Mouse (Mus musculus) lung, adult 2 months (tissue): Measurements from ENCODE around the gene BC029722. TPM values are rescaled to one million over a fixed set of nuclear protein-coding genes. Genes with fewer than 3 reads are reported as not detected.
A peak's percentile ranks its signal among the peaks of the same experiment; 100 is the strongest.
"Not testable (repeated sequence)": the region's sequence is repeated elsewhere in the genome, so short reads cannot be mapped to it uniquely, and the experiment has no call there.

ENCODE experiments used
- DNase-seq: peaks from one replicate; pipeline ENCODE4 v3.0.0; 2022
- H3K4me1 ChIP-seq: fragments of 200-500 bp; 2 replicates; pipeline ENCODE4 v1.6.1; 2011; ENCODE audit warnings: low read length; ENCODE audit not compliant: control insufficient read depth, insufficient read depth
- H3K4me3 ChIP-seq: fragments of 200-500 bp; replicated peaks from 2 replicates; pipeline ENCODE3; 2011; ENCODE audit warnings: low read depth, mild to moderate bottlenecking, control low read depth, low read length; ENCODE audit errors: extremely low read depth
- CTCF ChIP-seq: fragments of 200-500 bp; IDR thresholded peaks from 2 replicates; pipeline ENCODE4 v1.5.1; 2011; ENCODE audit warnings: mild to moderate bottlenecking, low read length, control low read depth; ENCODE audit not compliant: insufficient read depth
- POLR2A ChIP-seq: fragments of 200-500 bp; IDR thresholded peaks from 2 replicates; pipeline ENCODE4 v1.6.1; 2011; ENCODE audit warnings: low read depth, mild to moderate bottlenecking, control low read depth, low read length, borderline replicate concordance; ENCODE audit errors: extremely low read depth
- WGBS: fragments of 180-500 bp; shearing (Covaris S2); methylation state at CpG from one replicate; pipeline ENCODE4 v1.1.7; 2018; 5-methylcytosine and 5-hydroxymethylcytosine counted together
- polyA plus RNA-seq: library from polyadenylated mRNA; depleted of rRNA; stranded (reverse); fragments of >200 nt; gene quantifications from 2 replicates; pipeline ENCODE4 v1.2.3, GENCODE M21; 2012

BC029722 gene
- polyA plus RNA-seq, 1 experiment: 57.4 TPM

DNA sequence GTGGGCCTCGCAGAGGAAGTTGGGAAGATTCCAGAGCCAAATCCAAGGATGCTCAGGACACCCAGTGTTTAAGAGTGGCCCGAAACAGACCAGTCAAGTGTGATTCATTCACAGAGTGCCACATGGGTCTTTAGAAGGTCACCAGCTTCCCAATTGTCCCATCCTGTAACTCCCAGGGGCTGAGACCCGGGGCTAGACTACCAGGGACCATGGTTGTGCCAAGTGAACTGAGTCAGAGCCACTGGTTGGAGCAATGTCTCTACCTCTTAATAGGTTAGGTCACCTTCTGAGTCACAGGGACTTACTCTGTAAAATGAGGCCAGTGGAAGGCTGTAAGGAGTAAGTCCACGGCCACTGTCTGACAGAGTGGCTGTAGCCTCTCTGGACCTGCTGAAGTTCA, 19.7 kb upstream of the BC029722 start:
- DNase-seq: no peak
- WGBS: 81% methylated on average over 4 of the region's 4 CpGs
- TF ChIP-seq CTCF (no peak), POLR2A (no peak)
- Histone ChIP-seq H3K4me3 (no peak overlapping the region), H3K4me1 (no peaks in the 10 kb centered on the region)

DNA sequence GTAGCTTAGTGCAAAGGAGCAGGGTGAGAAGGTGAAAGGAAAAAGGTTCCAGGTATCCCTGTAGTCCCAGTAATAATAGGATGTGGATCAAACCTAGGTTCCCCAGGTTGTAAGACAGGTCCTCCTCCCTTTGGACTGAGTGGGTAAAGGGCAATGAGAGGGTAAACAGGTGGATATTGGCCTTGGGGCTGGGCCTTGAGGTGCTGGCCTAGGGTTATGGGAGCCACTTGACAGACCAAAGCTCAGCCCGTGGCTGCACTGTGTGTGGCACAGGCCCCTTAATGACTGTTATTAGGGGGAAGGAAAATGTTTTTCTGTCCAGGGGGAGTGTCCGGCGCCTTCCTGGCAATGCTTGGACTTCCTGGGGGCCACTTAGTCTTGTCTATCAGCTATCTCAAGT, 18.7 kb upstream of the BC029722 start:
- Histone ChIP-seq H3K4me3 (no peak overlapping the region), H3K4me1 (no peaks in the 10 kb centered on the region)
- TF ChIP-seq CTCF: no peak
- TF ChIP-seq POLR2A: no peak
- 60% methylated on average over 3 of the region's 3 CpGs for WGBS
- no peak for DNase-seq

DNA sequence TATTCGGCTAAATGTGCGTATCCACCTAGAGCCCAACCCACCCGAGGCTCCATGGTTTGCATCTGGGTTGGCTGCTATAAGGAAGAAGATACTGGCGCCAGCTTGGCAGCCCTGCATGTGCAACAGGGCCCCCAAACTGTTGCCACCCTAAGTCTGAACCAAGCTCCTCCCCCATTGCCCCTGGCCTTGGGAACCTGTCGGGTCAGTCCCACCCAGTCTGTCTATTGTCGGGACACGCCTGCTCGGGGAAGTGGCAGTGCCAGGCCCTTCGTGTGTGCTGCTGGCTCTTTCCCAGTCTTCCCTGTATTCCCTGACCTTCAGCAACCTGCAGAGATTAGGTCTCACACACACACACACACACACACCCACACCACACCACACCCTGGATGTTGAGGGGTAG, 15.5 kb upstream of the BC029722 start, which contains the start of gene Fam83c:
TSS of gene Fam83c (minus strand) at position 123 of the 400 bp plus-strand sequence.
- 56% methylated on average over 9 of the region's 9 CpGs for WGBS
- TF ChIP-seq POLR2A (no peak), CTCF (no peak)
- Histone ChIP-seq H3K4me1 (no peaks in the 10 kb centered on the region), H3K4me3 (no peak within 1 kb of the TSS)
- DNase-seq: no peak

DNA sequence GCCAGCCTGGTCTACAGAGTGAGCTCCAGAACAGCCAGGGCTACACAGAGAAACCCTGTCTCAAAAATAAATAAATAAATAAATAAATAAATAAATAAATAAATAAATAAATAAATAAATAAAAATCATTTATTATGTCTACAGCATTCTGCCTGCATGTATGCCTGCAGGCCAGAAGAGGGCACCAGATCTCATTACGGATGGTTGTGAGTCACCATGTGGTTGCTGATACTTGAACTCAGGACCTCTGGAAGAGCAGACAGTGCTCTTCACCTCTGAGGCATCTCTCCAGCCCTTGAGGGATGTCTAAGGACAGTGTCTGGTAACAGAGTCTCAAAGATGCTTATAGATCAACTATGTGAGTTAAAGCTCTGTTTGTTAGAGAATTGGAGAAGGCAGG, 12.9 kb upstream of the BC029722 start:
- H3K4me1 ChIP-seq, DNase-seq, H3K4me3 ChIP-seq: not testable (repeated sequence)
- WGBS: 61% methylated on average over 1 of the region's 1 CpGs
- peak; percentile 20; the same call in 1 of the 2 replicates for TF ChIP-seq CTCF

DNA sequence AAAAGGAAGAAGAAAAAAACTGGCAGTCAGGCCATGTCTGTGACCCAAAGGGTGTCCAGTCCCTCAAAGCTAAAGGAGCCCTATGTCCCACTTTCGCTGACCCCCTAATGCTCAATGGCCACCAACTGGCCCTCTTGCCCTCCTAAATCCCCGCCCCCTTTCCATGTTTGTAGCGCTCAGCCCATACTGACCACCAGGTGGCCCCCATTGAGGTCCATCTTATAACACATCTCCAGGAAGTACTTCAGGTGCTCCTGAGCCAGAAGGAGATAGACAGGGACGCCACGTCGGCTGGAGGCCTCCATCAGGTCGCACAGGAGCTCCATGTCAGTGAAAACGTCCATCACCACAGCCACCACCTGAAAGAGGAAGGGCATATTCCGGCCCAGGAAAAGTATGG, 12.1 kb upstream of the BC029722 start:
- H3K4me1 ChIP-seq: 0 out of 2 replicates have a peak, but pooled peaks cover 2% of the 10 kb centered on the region
- 44% methylated on average over 9 of the region's 9 CpGs for WGBS
- DNase-seq: no peak

DNA sequence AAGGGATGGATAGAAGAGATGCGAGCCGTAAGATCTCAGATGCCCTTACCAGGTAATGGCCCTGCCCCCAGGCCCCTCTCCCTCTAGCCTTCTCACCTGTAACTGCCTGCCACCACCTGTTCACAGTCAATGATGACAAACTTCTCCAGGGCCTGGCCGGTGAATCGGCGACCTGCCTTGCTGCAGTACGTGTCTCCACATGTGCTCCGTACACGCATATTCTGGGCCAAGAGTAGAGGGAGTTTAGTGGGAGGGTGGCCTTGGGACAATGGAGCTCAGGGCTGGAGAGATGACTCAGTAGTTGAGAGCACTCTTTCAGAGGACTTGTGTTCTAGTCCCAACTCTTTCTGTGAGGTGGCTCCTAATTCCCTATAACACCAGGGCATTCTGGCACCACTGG, 11.6 kb upstream of the BC029722 start:
- TF ChIP-seq CTCF: no peak
- TF ChIP-seq POLR2A: no peak
- WGBS: 88% methylated on average over 8 of the region's 8 CpGs

More for the DNA sequence above, 12.1 kb upstream of the BC029722 start:
- TF ChIP-seq CTCF: no peak
- H3K4me3 ChIP-seq: no peak overlapping the region

DNA sequence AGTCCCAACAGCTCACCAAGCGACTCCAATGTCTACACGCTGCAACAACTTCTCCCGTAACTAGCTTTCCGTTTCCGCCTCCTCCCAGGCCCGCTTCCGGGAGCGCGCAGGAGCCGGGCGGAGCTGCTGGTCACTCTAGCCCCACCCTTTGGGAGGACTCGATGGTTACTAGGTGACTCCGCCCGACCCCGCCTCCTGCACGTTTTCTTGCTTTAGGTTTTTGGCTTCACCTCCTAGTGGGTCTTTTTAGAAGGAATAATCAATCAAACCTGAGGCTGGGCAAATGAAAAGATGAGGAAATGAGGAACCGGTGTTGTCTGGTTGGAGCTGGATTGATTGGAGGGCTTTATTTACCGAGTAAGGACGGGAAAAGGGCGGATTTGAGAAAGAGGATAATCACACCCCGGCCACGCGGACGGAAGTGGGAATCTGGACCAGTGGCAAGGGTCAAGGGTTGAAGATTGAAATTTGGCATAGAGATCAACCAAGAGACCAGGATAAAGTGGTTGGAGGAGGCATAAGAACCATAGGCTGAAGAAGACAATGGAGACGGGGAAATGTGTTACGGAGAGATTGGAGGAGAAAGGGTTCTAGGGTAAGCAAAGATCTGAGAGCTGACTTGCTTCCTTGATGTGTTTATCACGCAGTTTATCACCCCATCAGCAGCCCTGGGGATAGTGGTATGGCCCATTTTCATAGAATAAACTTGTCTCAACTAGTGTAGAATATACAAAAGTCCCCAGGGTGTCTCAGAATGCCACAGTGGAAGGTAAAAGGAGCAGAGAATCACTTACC, 7.6 kb upstream of the BC029722 start, which contains the start of gene Eif6:
TSS of gene Eif6 (minus strand) at position 296 of the 795 bp plus-strand sequence.
- peak; percentile 80; the same call in 1 of the 2 replicates for TF ChIP-seq POLR2A
- TF ChIP-seq CTCF: no peak
- H3K4me3 ChIP-seq: peak within 1 kb of the TSS; percentile 87
- DNase-seq: peak; percentile 80
- WGBS: 1% methylated on average over 27 of the region's 27 CpGs
- peaks cover 6% of the 10 kb centered on the region; the same call in 1 of the 2 replicates for H3K4me1 ChIP-seq

More for the DNA sequence above, 11.6 kb upstream of the BC029722 start:
- H3K4me3 ChIP-seq: no peak overlapping the region
- peaks cover 3% of the 10 kb centered on the region; the same call in 1 of the 2 replicates for H3K4me1 ChIP-seq
- no peak for DNase-seq

DNA sequence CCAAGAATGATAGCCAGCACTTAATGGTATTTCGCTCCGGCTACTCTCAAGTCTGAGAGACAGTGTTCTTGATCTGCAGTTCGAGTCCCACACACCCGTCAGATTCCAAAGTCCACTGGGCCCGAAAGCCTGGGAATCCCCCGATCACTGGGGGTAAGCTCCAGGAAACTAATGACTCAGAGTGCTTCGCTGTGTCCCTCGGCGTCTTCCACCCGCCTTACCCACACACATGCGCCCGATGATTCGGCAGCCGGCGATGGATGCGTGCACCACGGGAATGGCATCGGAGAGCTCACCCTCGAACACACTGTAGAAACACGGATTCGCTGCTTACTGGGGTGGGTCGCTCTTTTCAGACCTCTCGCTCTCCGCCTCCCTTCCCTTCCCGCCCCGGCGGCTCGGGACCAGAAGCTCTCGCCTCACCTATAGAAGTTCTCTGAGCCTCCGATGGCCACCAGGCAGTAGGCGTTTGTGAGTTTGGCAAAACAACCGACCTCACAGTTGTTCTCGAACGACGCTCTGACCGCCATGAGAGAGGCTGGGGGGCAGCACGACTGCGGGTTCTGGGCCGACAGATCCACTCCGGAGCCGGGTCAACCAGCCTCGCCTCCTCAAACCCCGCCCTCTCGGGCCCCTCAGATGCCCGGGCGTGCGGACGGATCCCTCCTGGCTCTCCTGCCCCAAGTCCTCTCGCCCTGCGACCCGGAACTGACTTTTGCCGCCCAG, 6.8 kb upstream of the BC029722 start:
- 1% methylated on average over 52 of the region's 52 CpGs for WGBS
- TF ChIP-seq CTCF (no peak), POLR2A (no peak)
- Histone ChIP-seq H3K4me3 (peak overlapping the region; percentile 87), H3K4me1 (peaks cover 6% of the 10 kb centered on the region; the same call in 1 of the 2 replicates)
- peak; percentile 18 for DNase-seq

DNA sequence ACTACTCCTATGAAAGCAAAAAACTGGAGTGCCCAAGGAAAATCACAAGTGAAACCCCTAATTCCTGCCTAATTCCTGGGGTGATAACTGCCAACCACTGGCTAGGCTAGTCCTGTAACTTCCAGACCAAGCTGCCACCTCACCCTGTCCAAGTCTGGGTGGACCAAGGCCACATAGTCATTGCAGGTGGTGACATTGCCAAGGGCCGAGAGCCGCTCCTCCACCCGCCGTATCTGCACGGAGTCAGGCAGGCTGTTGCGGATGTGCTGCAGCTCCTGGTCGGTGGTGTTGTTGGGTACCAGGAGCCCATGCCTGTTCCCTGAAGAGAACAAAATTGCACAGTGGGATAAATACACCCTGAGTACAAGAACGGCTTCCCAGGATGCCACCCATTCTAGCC, 4.5 kb upstream of the BC029722 start:
- no peak overlapping the region for H3K4me3 ChIP-seq
- H3K4me1 ChIP-seq: peaks cover 9% of the 10 kb centered on the region; the same call in 1 of the 2 replicates
- TF ChIP-seq POLR2A: no peak
- TF ChIP-seq CTCF: no peak
- no peak for DNase-seq
- 97% methylated on average over 8 of the region's 8 CpGs for WGBS

DNA sequence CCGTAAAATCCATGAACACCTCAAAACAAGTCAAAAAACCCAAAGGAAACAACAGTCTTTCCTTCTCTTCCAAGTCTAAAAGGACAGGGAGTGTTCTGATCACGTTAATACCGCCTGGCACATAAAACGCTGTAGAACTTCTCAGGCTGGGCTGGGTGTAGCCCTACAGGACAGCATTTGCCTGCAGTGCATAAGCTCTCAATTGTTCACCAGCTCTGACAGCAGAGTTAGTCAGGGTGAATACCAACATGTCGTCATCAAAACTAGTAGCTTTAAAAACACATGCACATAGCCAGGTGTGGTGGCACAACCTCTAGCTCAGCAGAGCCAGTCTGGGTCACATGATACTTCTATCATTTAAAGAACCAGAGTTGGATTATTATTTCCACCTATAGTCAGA, 1.6 kb upstream of the BC029722 start:
- no peak overlapping the region for H3K4me3 ChIP-seq
- TF ChIP-seq CTCF (no peak), POLR2A (no peak)
- DNase-seq: no peak
- peaks cover 8% of the 10 kb centered on the region for H3K4me1 ChIP-seq
- WGBS: 91% methylated on average over 5 of the region's 5 CpGs
